8 mouse cellular contexts compared by ENCODE assay signal in genomic region chr12:39665448-39665847, GRCm38 (mm10).
A peak's percentile ranks its signal among the peaks of the same experiment; 100 is the strongest.
DNase-seq lines count a peak whose midpoint lies in the region; ATAC-seq lines count a peak whose summit lies in the region.

No protein-coding gene starts in this region.

- no peak overlapping the region for H3K4me2 ChIP-seq in forebrain, embryonic 13.5 days
- no peak overlapping the region for H3K4me2 ChIP-seq in hindbrain, embryonic 11.5 days (replicated peaks; ENCODE audit: low read depth, low read length)

- no peaks in the 10 kb centered on the region for H3K27me3 ChIP-seq in forebrain, embryonic 13.5 days
- H3K27me3 ChIP-seq in hindbrain, embryonic 11.5 days (ENCODE audit: control insufficient read depth, insufficient read depth, low read length) = no peaks in the 10 kb centered on the region

- H3K4me3 ChIP-seq in forebrain, embryonic 13.5 days = no peak overlapping the region
- H3K4me3 ChIP-seq in hindbrain, embryonic 11.5 days (ENCODE audit: low read depth, low read length) = no peak overlapping the region

- no peak overlapping the region for H3K27ac ChIP-seq in forebrain, embryonic 13.5 days
- H3K27ac ChIP-seq in hindbrain, embryonic 11.5 days (ENCODE audit: low read depth, low read length) = no peak overlapping the region

- ATAC-seq in cerebellum, adult (ENCODE audit: insufficient number of reproducible peaks, low FRiP score, low TSS enrichment) = peak; percentile 79
- peak; percentile 93 for ATAC-seq in forebrain, embryonic 13.5 days
- peak; percentile 88 for ATAC-seq in hindbrain, embryonic 11.5 days (ENCODE audit: low FRiP score)

- no peak for DNase-seq in cerebellum, adult 11-12 months
- peak; percentile 33 for DNase-seq in c-Kit-positive CD71-negative TER-119-negative erythroid progenitor cells, embryonic 14.5 days (ENCODE audit: low read depth)
- peak; percentile 77 for DNase-seq in hindbrain, embryonic 11.5 days (ENCODE audit: low spot score)
- peak; percentile 15 to 71 for DNase-seq in layer of hippocampus, adult 18-20 months (ENCODE audit: low spot score in 2 of 2)
- peak; percentile 63 for DNase-seq in lung, postnatal 14 days
- peak; percentile 53 for DNase-seq in right cerebral cortex, adult 18-20 months

- H3K36me3 ChIP-seq in forebrain, embryonic 13.5 days (ENCODE audit: poor library complexity, severe bottlenecking) = no peaks in the 10 kb centered on the region
- H3K36me3 ChIP-seq in hindbrain, embryonic 11.5 days (ENCODE audit: control insufficient read depth, insufficient read depth, low read length) = no peaks in the 10 kb centered on the region

- WGBS in forebrain, embryonic 13.5 days = 13% methylated on average over 4 of the region's 4 CpGs
- 14% methylated on average over 4 of the region's 4 CpGs for WGBS in hindbrain, embryonic 11.5 days

- no peak overlapping the region for H3K9ac ChIP-seq in forebrain, embryonic 13.5 days
- no peak overlapping the region for H3K9ac ChIP-seq in hindbrain, embryonic 11.5 days (ENCODE audit: low read depth, low read length)

- no peaks in the 10 kb centered on the region for H3K9me3 ChIP-seq in forebrain, embryonic 13.5 days (replicated peaks)
- no peaks in the 10 kb centered on the region for H3K9me3 ChIP-seq in hindbrain, embryonic 11.5 days (ENCODE audit: control insufficient read depth, low read length)

- peaks cover 7% of the 10 kb centered on the region; the same call in 1 of the 2 replicates for H3K4me1 ChIP-seq in forebrain, embryonic 13.5 days
- no peaks in the 10 kb centered on the region for H3K4me1 ChIP-seq in hindbrain, embryonic 11.5 days (replicated peaks; ENCODE audit: control insufficient read depth, insufficient read depth, low read length)
